Mouse (Mus musculus): ENCODE results near the gene Aldh3b3. TPM values are rescaled to one million over a fixed set of nuclear protein-coding genes. Genes with fewer than 3 reads are reported as not detected.
"Not testable (repeated sequence)": the region's sequence is repeated elsewhere in the genome, so short reads cannot be mapped to it uniquely, and the experiment has no call there.

The Aldh3b3 gene
- total RNA-seq, 2 experiments from 2014 or later: 0.23 TPM; not detected in 1

- no peak for DNase-seq (ENCODE audit: low spot score in 2 of 2)
Observed at GRCm38 (mm10) chr19:3935032-3935895, 23.2 kb upstream of the Aldh3b3 start, which contains the start of gene Unc93b1. Unc93b1 (plus strand) TSS chr19:3935186.

GRCm38 (mm10) chr19:3935896-3936850 lies 22.3 kb upstream of the Aldh3b3 start:
- no peak for DNase-seq (ENCODE audit: low spot score in 2 of 2)

- DNase-seq (ENCODE audit: low spot score in 2 of 2): no peak
Observed at GRCm38 (mm10) chr19:3942315-3942714, 16.1 kb upstream of the Aldh3b3 start.

- DNase-seq (ENCODE audit: low spot score in 2 of 2): no peak
Observed at GRCm38 (mm10) chr19:3942986-3943735, 15.3 kb upstream of the Aldh3b3 start.

- no peak for DNase-seq (ENCODE audit: low spot score in 2 of 2)
Observed at GRCm38 (mm10) chr19:3945872-3946564, 12.4 kb upstream of the Aldh3b3 start.

GRCm38 (mm10) chr19:3946715-3947114 lies 11.7 kb upstream of the Aldh3b3 start:
- peak; percentile 70 to 81 for DNase-seq (ENCODE audit: low spot score in 2 of 2)

GRCm38 (mm10) chr19:3947813-3948212 lies 10.6 kb upstream of the Aldh3b3 start:
- DNase-seq (ENCODE audit: low spot score in 2 of 2): no peak

GRCm38 (mm10) chr19:3948546-3948945 lies 9.9 kb upstream of the Aldh3b3 start:
- no peak for DNase-seq (ENCODE audit: low spot score in 2 of 2)

- DNase-seq (ENCODE audit: low spot score in 2 of 2): no peak
Observed at GRCm38 (mm10) chr19:3950331-3950730, 8.1 kb upstream of the Aldh3b3 start.

- DNase-seq (ENCODE audit: low spot score in 2 of 2): no peak
Observed at GRCm38 (mm10) chr19:3951461-3951860, 7.0 kb upstream of the Aldh3b3 start.

GRCm38 (mm10) chr19:3952099-3952498 lies 6.3 kb upstream of the Aldh3b3 start:
- DNase-seq (ENCODE audit: low spot score in 2 of 2): no peak

GRCm38 (mm10) chr19:3955033-3955432 lies 3.4 kb upstream of the Aldh3b3 start:
- DNase-seq (ENCODE audit: low spot score in 2 of 2): no peak

- no peak for DNase-seq (ENCODE audit: low spot score in 2 of 2)
Observed at GRCm38 (mm10) chr19:3955804-3956203, 2.6 kb upstream of the Aldh3b3 start.

- DNase-seq (ENCODE audit: low spot score in 2 of 2): not testable (repeated sequence)
Observed at GRCm38 (mm10) chr19:3957296-3958036, 979 bp upstream of the Aldh3b3 start.

GRCm38 (mm10) chr19:3959030-3959429 lies 585 bp downstream of the Aldh3b3 start:
- DNase-seq (ENCODE audit: low spot score in 2 of 2): no peak

GRCm38 (mm10) chr19:3960211-3960610 lies 1.8 kb downstream of the Aldh3b3 start:
- no peak for DNase-seq (ENCODE audit: low spot score in 2 of 2)

GRCm38 (mm10) chr19:3961805-3962204 lies 3.4 kb downstream of the Aldh3b3 start:
- not testable (repeated sequence) for DNase-seq (ENCODE audit: low spot score in 2 of 2)

GRCm38 (mm10) chr19:3962469-3962868 lies 4.0 kb downstream of the Aldh3b3 start:
- DNase-seq (ENCODE audit: low spot score in 2 of 2): no peak

- DNase-seq (ENCODE audit: low spot score in 2 of 2): no peak
Observed at GRCm38 (mm10) chr19:3964030-3964429, 5.6 kb downstream of the Aldh3b3 start.

Data from left cerebral cortex, adult 18-20 months (tissue).